Mouse (Mus musculus) cerebellum, adult 11 months (tissue): ENCODE results near the gene Nusap1.
A peak's percentile ranks its signal among the peaks of the same experiment; 100 is the strongest.
"Not testable (repeated sequence)": the region's sequence is repeated elsewhere in the genome, so short reads cannot be mapped to it uniquely, and the experiment has no call there.

Experiments
- DNase-seq: peaks from one replicate; pipeline ENCODE4 v3.0.0; 2022

Nusap1 gene

GRCm38 (mm10) chr2:119618199-119618982, at the start of gene Nusap1, which contains the start of gene Oip5:
Gene Nusap1 (plus strand): TSS chr2:119618298.
Gene Oip5 (minus strand): TSS chr2:119618469.
- DNase-seq: peak; percentile 85

DNA sequence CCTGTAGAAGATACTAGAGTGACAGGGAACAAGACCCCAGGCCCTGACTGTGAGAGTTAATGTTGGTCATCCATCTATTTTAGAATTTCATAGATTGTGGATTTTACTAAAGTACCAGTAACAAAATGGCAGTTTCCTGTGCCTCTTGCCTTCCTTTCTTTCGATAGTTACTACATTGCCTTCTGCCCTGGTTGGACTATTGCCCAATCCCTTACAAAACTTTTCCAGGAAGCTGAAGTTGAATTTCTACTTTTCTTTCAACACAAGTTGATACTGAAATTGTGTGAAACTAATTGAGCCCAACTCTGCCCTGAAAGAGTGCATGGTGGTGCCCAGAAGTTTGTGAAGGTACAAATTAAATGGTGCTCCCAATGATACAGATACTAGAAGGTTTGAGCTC, 45.6 kb upstream of the Nusap1 start:
- DNase-seq: no peak

- DNase-seq: no peak
Measured at GRCm38 (mm10) chr2:119581571-119581970, 36.5 kb upstream of the Nusap1 start.

GRCm38 (mm10) chr2:119583439-119583838, 34.7 kb upstream of the Nusap1 start:
- DNase-seq: no peak

DNA sequence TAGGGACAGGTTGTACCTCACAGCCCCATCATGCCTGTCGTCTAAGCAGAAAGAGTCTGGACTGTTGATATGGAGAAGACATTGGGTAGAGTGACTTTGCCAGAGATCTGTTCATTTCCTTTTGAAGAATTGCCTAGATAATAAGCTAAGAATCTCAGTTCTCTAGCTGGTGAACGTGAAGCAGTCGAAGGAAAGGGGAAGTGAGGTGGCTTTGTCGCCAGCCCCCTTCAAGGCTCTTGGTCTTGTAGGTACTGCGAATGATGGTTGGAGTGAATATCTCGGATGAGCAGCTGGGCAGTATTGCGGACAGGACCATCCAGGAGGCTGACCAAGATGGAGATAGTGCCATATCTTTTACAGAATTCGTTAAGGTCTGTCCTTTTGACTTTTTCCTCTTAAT, 33.8 kb upstream of the Nusap1 start:
- no peak for DNase-seq

DNA sequence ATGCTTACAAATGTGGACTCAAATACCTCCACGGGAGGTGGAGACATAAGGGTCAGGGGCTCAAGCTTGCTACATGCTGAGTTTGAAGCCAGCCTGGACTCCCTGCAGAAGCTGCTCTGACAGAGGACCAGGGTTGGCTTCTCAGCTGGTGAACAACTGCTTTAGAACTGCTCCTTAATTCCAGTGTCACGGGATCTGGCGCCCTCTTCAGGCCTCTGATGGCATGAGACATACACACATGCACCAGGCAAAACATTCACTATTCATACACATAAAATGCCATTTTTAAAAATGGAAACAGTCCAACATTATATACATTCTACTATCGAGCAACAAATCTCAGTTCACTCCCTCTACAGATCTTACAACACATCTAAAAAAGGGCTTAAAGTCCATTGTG, 30.7 kb upstream of the Nusap1 start:
- DNase-seq: peak; percentile 22

GRCm38 (mm10) chr2:119591247-119591646, 26.9 kb upstream of the Nusap1 start:
- DNase-seq: no peak

DNA sequence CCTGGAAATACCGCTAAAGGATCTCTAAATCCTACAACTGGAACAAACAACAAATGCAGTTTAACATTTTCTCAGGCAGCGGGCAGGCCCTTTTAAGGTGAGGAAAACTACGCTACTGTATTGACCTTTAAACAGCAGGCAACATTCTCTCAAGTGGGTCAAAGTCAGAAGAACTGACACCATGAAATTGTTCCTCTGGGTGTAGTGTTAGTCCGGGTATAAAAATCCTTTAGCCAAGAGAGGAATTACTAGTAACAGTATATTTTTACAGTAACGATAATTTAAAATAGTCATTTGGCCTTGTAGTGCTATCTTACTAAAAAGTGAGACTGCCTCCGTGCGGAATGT, 24.4 kb upstream of the Nusap1 start:
- DNase-seq: no peak

DNA sequence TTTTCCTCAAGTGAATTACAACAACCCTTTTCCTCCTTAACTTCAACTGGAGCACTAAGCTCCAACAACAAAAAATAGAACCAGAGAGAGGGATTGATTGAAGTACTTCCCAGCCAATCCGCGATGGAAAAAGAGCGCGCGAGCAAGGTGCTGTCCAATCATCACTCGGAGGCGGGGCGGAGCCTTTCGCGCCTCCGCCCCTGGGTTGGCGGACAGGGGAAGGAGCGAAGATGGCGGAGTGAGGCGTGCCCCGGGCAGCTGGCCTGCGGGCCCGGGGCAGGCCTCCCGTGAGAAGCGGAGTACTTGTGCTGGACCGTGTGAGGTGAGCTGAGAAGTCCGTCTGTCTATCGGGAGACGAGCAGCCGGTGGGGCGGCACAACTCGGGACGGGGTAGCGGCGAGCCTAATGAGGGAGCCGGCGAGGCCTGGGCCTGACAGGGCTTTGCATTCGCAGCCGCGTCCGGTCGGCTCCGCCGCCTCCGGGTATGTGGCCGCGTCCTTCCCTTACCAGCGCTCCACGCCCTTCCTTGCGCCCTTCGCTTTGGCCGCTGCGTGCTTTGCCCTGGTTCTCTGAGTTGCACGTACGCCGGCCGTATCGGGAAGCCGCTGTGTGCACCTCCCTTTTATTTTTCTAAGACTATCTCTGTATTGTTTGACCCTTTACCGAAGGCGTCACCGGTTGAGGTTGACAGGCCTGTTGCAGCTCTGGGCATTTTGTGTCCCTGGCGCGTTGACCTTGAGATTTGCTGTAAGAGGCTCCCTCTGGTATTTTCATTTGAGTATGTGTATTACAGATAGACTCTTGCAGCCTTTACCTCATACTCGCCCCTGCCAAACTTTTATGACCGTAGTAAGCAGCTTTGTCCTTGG, 23.8 kb upstream of the Nusap1 start:
- peak; percentile 96 for DNase-seq

DNA sequence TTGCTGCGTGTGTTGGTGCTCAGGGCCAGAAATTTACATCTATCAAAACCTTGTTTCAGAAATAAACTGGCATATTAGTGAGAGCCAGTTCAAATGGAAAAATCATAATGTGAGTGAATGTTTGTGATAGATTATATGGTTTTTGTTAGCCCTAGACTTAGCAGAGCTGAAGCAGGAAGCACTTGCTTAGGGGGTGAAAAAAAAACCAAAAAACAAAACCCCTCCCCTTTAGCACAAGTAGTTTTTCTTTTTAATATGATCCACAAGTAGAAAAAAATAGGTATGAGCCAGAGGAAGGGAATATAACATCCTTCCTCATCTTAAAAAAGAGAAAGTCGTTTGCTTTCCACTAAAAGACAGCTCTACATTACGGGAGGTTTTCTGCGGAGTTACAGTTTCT, 22.8 kb upstream of the Nusap1 start:
- no peak for DNase-seq

DNA sequence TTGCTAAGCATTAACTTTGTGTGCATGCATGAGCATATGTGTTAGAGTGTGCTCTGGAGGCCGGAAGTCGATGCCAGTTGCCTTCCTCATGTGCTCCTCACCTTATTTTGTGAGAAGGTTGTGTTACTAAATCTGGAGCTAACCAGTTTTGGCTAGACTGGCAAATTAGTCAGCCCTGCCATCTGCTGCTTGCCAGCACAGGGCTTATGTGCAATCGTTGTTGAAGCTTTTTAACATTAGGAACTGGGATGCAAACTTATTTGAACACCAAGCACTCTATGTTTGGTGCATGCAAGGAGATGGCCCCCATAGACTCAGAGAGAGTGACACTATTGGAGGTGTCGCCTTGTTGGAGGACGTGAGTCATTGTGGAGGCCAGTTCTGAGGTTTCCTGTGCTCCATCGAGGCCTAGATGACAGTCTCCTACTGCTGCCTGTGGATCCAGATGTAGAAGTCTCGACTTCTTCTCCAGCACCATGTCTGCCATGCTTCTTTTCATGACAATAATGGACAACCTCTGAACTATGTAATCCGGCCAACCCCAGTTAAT, 21.2 kb upstream of the Nusap1 start:
- peak; percentile 25 for DNase-seq

DNA sequence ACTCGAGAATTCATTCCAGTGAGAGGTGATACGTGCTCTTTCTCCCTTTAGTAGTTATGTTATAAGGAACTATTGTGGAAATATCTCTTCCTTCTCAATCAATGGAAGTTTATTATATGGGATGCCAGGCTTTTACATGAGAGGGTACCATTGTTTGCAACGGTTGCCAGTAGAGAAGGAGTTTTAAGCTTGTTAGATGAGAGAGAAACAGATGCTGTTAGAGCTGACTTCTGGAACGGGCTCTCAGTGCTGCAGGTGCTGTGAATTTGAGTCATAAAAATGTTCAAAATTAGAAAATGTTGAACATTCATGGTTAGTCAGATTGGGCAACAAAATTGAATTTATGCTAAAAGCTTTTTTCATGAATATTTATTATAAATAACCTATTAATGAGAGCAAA, 17.1 kb upstream of the Nusap1 start:
- DNase-seq: no peak

DNA sequence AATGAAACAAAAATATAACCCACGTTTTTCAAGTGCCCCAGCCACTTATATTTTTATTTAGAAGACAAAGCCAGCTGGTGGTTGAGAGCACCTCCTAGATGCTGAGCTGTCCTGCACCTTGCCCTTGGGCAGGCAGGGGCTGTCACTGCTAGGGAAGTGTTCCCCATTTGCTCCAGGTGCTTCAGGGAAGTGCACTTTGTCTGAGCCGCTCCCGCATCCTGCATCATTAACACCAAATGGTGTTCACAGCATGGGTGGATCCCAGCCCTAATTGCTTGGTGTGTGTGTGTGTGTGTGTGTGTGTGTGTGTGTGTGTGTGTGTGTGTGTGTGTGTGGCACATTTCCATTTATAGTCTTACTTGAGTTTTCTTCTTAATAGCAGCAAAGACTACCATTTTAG, 16.5 kb upstream of the Nusap1 start:
- peak; percentile 18 for DNase-seq

GRCm38 (mm10) chr2:119602488-119602887, 15.6 kb upstream of the Nusap1 start:
- DNase-seq: no peak

GRCm38 (mm10) chr2:119603909-119604308, 14.2 kb upstream of the Nusap1 start:
- DNase-seq: no peak

DNA sequence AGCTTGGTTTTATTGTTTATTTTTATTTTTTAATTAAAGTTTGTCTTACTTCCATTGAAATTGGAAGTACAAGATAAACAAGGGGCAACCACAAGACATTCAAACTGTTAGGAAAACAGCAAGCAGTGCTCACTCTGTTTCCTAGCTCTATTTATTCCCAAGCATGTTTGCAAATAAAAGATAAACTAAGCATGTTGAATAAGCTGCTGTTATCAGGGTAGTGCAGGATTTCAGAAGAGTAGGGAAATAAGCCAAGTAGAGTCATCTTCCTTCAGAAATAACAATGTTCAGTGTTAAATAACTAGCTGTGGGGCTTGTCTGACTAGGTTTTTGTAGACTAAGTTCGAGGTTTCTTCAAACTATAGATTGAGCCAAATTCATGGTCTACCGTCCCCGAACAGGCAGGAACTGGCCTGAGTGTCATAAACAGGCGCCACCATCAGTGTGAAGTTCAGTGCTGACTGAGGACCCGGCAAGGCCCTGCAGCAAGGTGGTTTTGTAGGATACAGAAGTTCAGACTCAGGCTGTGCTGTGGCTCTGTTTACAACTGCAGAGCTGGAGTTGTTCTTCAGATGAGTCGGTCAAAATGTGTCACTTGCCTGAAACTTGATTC, 12.6 kb upstream of the Nusap1 start:
- no peak for DNase-seq

GRCm38 (mm10) chr2:119607023-119607422, 11.1 kb upstream of the Nusap1 start:
- DNase-seq: no peak

DNA sequence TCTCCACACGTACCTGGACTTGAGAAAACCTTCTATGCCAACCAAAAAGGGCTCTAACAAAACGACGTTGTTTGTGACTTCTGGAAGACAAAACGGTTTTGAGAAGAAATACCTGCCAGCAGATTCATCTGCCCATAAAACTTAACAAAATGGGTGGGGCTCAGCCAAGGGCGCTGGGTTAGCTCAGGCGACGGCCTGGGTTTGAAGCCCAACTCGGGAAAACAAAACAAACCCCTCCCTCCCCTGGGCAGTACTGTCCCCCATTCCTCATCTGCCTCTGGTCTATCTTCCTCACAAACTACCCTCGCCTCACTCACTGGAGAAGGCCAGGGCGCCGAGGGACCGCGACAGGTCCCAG, 278 bp upstream of the Nusap1 start:
- no peak for DNase-seq

GRCm38 (mm10) chr2:119619002-119619401, 904 bp downstream of the Nusap1 start:
- DNase-seq: not testable (repeated sequence)

- DNase-seq: no peak
Measured at GRCm38 (mm10) chr2:119621302-119621701, 3.2 kb downstream of the Nusap1 start.

- no peak for DNase-seq
Measured at GRCm38 (mm10) chr2:119636781-119637180, 18.7 kb downstream of the Nusap1 start.

DNA sequence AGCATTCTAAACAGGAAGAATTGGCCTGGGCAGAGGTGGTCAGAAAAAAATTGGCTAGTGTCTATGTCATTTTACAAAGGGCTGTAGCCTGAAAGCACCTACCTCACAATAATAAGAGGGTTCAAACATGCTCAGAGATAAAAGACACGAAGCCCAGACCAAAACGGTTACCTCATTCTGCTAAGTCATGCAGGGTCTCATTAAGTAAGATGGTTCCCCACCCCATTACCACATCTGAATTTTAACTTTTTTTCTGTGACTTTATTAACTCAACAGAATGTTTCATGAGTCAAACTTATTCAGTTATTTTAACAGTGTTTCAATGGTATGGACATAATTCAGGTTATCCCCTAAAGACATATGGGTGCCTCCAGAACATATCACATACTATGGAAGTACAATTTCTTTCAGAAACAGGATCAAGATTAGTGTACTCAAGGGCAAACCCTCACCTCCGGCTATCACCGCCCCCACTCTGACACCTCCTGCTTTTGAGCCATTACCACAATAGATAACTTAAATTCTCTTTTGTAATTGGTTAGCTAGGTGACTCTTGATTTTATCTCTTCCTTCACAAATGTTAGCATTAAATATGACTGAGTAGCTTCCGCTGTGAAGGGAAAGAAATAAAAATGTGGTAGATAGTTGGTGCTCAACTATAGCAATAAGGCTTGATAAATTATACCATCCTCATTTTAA, 23.3 kb downstream of the Nusap1 start:
- no peak for DNase-seq

DNA sequence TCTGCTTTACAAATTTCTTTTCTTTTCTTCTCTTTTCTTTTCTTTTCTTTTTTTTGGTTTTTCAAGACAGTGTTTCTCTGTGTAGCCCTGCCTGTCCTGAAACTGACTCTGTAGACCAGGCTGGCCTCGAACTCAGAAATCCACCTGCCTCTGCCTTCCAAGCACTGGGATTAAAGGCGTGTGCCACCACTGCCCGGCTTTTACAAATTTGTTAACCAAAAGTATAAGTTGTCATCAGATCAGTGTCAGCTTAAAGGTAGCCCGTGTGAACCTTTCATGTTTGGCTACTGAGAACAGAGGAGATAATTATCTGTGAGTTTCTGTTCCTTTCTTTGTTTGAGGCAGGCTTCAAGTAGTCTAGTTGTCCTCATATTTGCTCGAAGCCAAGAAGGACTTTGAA, 26.2 kb downstream of the Nusap1 start:
- no peak for DNase-seq
